Mouse (Mus musculus): ENCODE measurements around the gene Nmnat2. TPM values are rescaled to one million over a fixed set of nuclear protein-coding genes. Genes with fewer than 3 reads are reported as not detected.

The Nmnat2 gene
- polyA plus RNA-seq, 1 experiment from 2014 or later = 1.3 TPM

GRCm38 (mm10) chr1:153095826-153096727 lies 141.3 kb downstream of the Nmnat2 start:
- H3K4me1 ChIP-seq (replicated peaks; ENCODE audit: control insufficient read depth, insufficient read depth) = no peaks in the 10 kb centered on the region
- H3K4me2 ChIP-seq (replicated peaks; ENCODE audit: low read depth) = no peak overlapping the region
- H3K27me3 ChIP-seq (ENCODE audit: control insufficient read depth, insufficient read depth, low read length) = no peaks in the 10 kb centered on the region
- TF ChIP-seq EP300 (optimal IDR thresholded peaks at IDR 0.05) = no peak
- no peak for TF ChIP-seq CTCF (IDR thresholded peaks at IDR 0.05; ENCODE audit: low read depth)
- no peak overlapping the region for H3K9ac ChIP-seq (ENCODE audit: low read length)
- no peak overlapping the region for H3K27ac ChIP-seq (replicated peaks)
- WGBS = 40% methylated on average over 16 of the region's 16 CpGs
- H3K4me3 ChIP-seq (ENCODE audit: low read depth, low read length) = no peak overlapping the region
- no peaks in the 10 kb centered on the region for H3K9me3 ChIP-seq (ENCODE audit: control insufficient read depth, low read length)
- DNase-seq (ENCODE audit: low spot score) = no peak
- no peak for ATAC-seq (ENCODE audit: low FRiP score, low TSS enrichment)
- no peaks in the 10 kb centered on the region for H3K36me3 ChIP-seq (ENCODE audit: control insufficient read depth, insufficient read depth, low read length)

- Histone ChIP-seq H3K9ac (ENCODE audit: low read length) (no peak overlapping the region), H3K9me3 (ENCODE audit: control insufficient read depth, low read length) (no peaks in the 10 kb centered on the region), H3K36me3 (ENCODE audit: control insufficient read depth, insufficient read depth, low read length) (no peaks in the 10 kb centered on the region), H3K4me2 (replicated peaks; ENCODE audit: low read depth) (no peak overlapping the region), H3K27ac (replicated peaks) (no peak overlapping the region), H3K27me3 (ENCODE audit: control insufficient read depth, insufficient read depth, low read length) (no peaks in the 10 kb centered on the region), H3K4me1 (replicated peaks; ENCODE audit: control insufficient read depth, insufficient read depth) (no peaks in the 10 kb centered on the region), H3K4me3 (ENCODE audit: low read depth, low read length) (no peak overlapping the region)
- DNase-seq (ENCODE audit: low spot score) (no peak), ATAC-seq (ENCODE audit: low FRiP score, low TSS enrichment) (no peak)
- WGBS = 93% methylated on average over 6 of the region's 6 CpGs
- TF ChIP-seq EP300 (optimal IDR thresholded peaks at IDR 0.05) (no peak), CTCF (IDR thresholded peaks at IDR 0.05; ENCODE audit: low read depth) (no peak)
Measured at GRCm38 (mm10) chr1:153097017-153097675, 142.4 kb downstream of the Nmnat2 start.

- H3K36me3 ChIP-seq (ENCODE audit: control insufficient read depth, insufficient read depth, low read length) = no peaks in the 10 kb centered on the region
Measured at GRCm38 (mm10) chr1:153098586-153098985, 143.8 kb downstream of the Nmnat2 start.

GRCm38 (mm10) chr1:153100912-153101311 lies 146.1 kb downstream of the Nmnat2 start:
- DNase-seq (ENCODE audit: low spot score) = no peak

More at GRCm38 (mm10) chr1:153098586-153098985, 143.8 kb downstream of the Nmnat2 start:
- WGBS = 61% methylated on average over 11 of the region's 11 CpGs
- ATAC-seq (ENCODE audit: low FRiP score, low TSS enrichment) = no peak
- Histone ChIP-seq H3K4me2 (replicated peaks; ENCODE audit: low read depth) (no peak overlapping the region), H3K9ac (ENCODE audit: low read length) (no peak overlapping the region), H3K4me1 (replicated peaks; ENCODE audit: control insufficient read depth, insufficient read depth) (no peaks in the 10 kb centered on the region), H3K9me3 (ENCODE audit: control insufficient read depth, low read length) (no peaks in the 10 kb centered on the region), H3K27me3 (ENCODE audit: control insufficient read depth, insufficient read depth, low read length) (no peaks in the 10 kb centered on the region), H3K27ac (replicated peaks) (no peak overlapping the region), H3K4me3 (ENCODE audit: low read depth, low read length) (no peak overlapping the region)
- DNase-seq (ENCODE audit: low spot score) = no peak
- TF ChIP-seq CTCF (IDR thresholded peaks at IDR 0.05; ENCODE audit: low read depth) (no peak), EP300 (optimal IDR thresholded peaks at IDR 0.05) (no peak)

GRCm38 (mm10) chr1:153101327-153101880 lies 146.6 kb downstream of the Nmnat2 start:
- WGBS = 26% methylated on average over 9 of the region's 9 CpGs
- H3K9ac ChIP-seq (ENCODE audit: low read length) = 0 out of 2 replicates have a peak overlapping the region, but pooled peaks have one; percentile 43
- H3K27ac ChIP-seq (replicated peaks) = no peak overlapping the region

More at GRCm38 (mm10) chr1:153100912-153101311, 146.1 kb downstream of the Nmnat2 start:
- H3K9ac ChIP-seq (ENCODE audit: low read length) = 0 out of 2 replicates have a peak overlapping the region, but pooled peaks have one; percentile 43
- no peak overlapping the region for H3K4me3 ChIP-seq (ENCODE audit: low read depth, low read length)
- no peaks in the 10 kb centered on the region for H3K27me3 ChIP-seq (ENCODE audit: control insufficient read depth, insufficient read depth, low read length)
- no peak for ATAC-seq (ENCODE audit: low FRiP score, low TSS enrichment)
- no peak for TF ChIP-seq EP300 (optimal IDR thresholded peaks at IDR 0.05)
- TF ChIP-seq CTCF (IDR thresholded peaks at IDR 0.05; ENCODE audit: low read depth) = no peak
- H3K4me2 ChIP-seq (replicated peaks; ENCODE audit: low read depth) = 0 out of 2 replicates have a peak overlapping the region, but pooled peaks have one; percentile 12
- H3K4me1 ChIP-seq (replicated peaks; ENCODE audit: control insufficient read depth, insufficient read depth) = no peaks in the 10 kb centered on the region
- H3K36me3 ChIP-seq (ENCODE audit: control insufficient read depth, insufficient read depth, low read length) = no peaks in the 10 kb centered on the region
- no peak overlapping the region for H3K27ac ChIP-seq (replicated peaks)
- no peaks in the 10 kb centered on the region for H3K9me3 ChIP-seq (ENCODE audit: control insufficient read depth, low read length)
- WGBS = 17% methylated on average over 9 of the region's 9 CpGs

More at GRCm38 (mm10) chr1:153101327-153101880, 146.6 kb downstream of the Nmnat2 start:
- DNase-seq (ENCODE audit: low spot score) (peak; percentile 49), ATAC-seq (ENCODE audit: low FRiP score, low TSS enrichment) (peak; percentile 50)
- Histone ChIP-seq H3K27me3 (ENCODE audit: control insufficient read depth, insufficient read depth, low read length) (no peaks in the 10 kb centered on the region), H3K4me1 (replicated peaks; ENCODE audit: control insufficient read depth, insufficient read depth) (no peaks in the 10 kb centered on the region), H3K4me3 (ENCODE audit: low read depth, low read length) (no peak overlapping the region), H3K9me3 (ENCODE audit: control insufficient read depth, low read length) (no peaks in the 10 kb centered on the region), H3K4me2 (replicated peaks; ENCODE audit: low read depth) (0 out of 2 replicates have a peak overlapping the region, but pooled peaks have one; percentile 12), H3K36me3 (ENCODE audit: control insufficient read depth, insufficient read depth, low read length) (no peaks in the 10 kb centered on the region)
- no peak for TF ChIP-seq EP300 (optimal IDR thresholded peaks at IDR 0.05)
- TF ChIP-seq CTCF (IDR thresholded peaks at IDR 0.05; ENCODE audit: low read depth) = peak; percentile 86

All from stomach, postnatal 0 days (tissue).